Mouse (Mus musculus) CH12.LX (cell line): ENCODE measurements around the gene Gcnt1.

Source experiments
- CHD2 ChIP-seq: IDR thresholded peaks from 2 replicates; pipeline ENCODE4 v1.6.1; 2011; ENCODE audit warnings: low read length, improper control_type of control experiment
- CTCF ChIP-seq, 2 experiments: IDR thresholded peaks in 1 of 2; conservative IDR thresholded peaks in 1 of 2; 2 replicates each; pipeline ENCODE4 v1.5.1; 2011 to 2012; ENCODE audit warnings: low read depth in 2 of 2, low read length in 2 of 2, improper control_type of control experiment in 1 of 2, inconsistent platforms in 1 of 2, mild to moderate bottlenecking in 1 of 2, moderate library complexity in 1 of 2
- HCFC1 ChIP-seq: IDR thresholded peaks from 2 replicates; pipeline ENCODE4 v1.6.1; 2012; ENCODE audit warnings: low read depth, mild to moderate bottlenecking, inconsistent platforms, low read length, improper control_type of control experiment
- JUND ChIP-seq: conservative IDR thresholded peaks from 2 replicates; pipeline ENCODE4 v1.6.1; 2011; ENCODE audit warnings: low read depth, low read length, improper control_type of control experiment
- KAT2A ChIP-seq: IDR thresholded peaks from 2 replicates; pipeline ENCODE4 v1.6.1; 2012; ENCODE audit warnings: low read length, improper control_type of control experiment, inconsistent platforms; ENCODE audit not compliant: insufficient replicate concordance
- MAX ChIP-seq: IDR thresholded peaks from 2 replicates; pipeline ENCODE4 v1.6.1; 2011; ENCODE audit warnings: low read length, improper control_type of control experiment
- MXI1 ChIP-seq: IDR thresholded peaks from 2 replicates; pipeline ENCODE4 v1.6.1; 2011; ENCODE audit warnings: mild to moderate bottlenecking, low read depth, low read length, improper control_type of control experiment
- POLR2A ChIP-seq: IDR thresholded peaks from 2 replicates; pipeline ENCODE4 v1.6.1; 2011; ENCODE audit warnings: low read depth, mild to moderate bottlenecking, improper control_type of control experiment, low read length
- POLR2AphosphoS2 ChIP-seq: IDR thresholded peaks from 2 replicates; pipeline ENCODE4 v1.6.1; 2011; ENCODE audit warnings: low read depth, low read length, improper control_type of control experiment
- USF1 ChIP-seq: IDR thresholded peaks from 2 replicates; pipeline ENCODE4 v1.6.1; 2014; ENCODE audit warnings: low read depth, mild to moderate bottlenecking, inconsistent platforms, low read length, improper control_type of control experiment
- ZKSCAN1 ChIP-seq: IDR thresholded peaks from 2 replicates; pipeline ENCODE4 v1.6.1; 2012; ENCODE audit warnings: low read depth, inconsistent platforms, low read length, improper control_type of control experiment, borderline replicate concordance
- ZMIZ1 ChIP-seq: IDR thresholded peaks from 2 replicates; pipeline ENCODE4 v1.6.1; 2012; ENCODE audit warnings: low read depth, mild to moderate bottlenecking, inconsistent platforms, low read length, improper control_type of control experiment

- no peak for TF ChIP-seq POLR2A
- no peak for TF ChIP-seq ZMIZ1
- no peak for TF ChIP-seq USF1
- no peak for TF ChIP-seq KAT2A
- TF ChIP-seq ZKSCAN1 = no peak
- TF ChIP-seq POLR2AphosphoS2 = no peak
- TF ChIP-seq CTCF (conservative IDR thresholded peaks at IDR 0.05 in 1 of 2, IDR thresholded peaks at IDR 0.05 in 1 of 2; ENCODE audit: low read depth in 2 of 2, low read length in 2 of 2) = no peak
- no peak for TF ChIP-seq MXI1
- no peak for TF ChIP-seq CHD2
- no peak for TF ChIP-seq MAX
- no peak for TF ChIP-seq HCFC1
- no peak for TF ChIP-seq JUND
Observed at GRCm38 (mm10) chr19:17356932-17357331, 15.7 kb downstream of the Gcnt1 start.
